Mouse (Mus musculus) midbrain, embryonic 11.5 days (tissue): ENCODE data around the gene Dnajb6. TPM values are rescaled to one million over a fixed set of nuclear protein-coding genes. Genes with fewer than 3 reads are reported as not detected.

Experiments
- ATAC-seq: fragments of 200-750 bp; cut with Nextera tagmentation; 2 replicates; pipeline ENCODE4 v1.8.0; 2017; ENCODE audit warnings: moderate TSS enrichment, moderate library complexity; ENCODE audit not compliant: low FRiP score
- DNase-seq: peaks from one replicate; pipeline ENCODE4 v3.0.0; 2015; ENCODE audit warnings: low spot score; ENCODE audit errors: missing footprints
- H3K27ac ChIP-seq: fragments of 300-500 bp; sonication (generic); 2 replicates; pipeline ENCODE4 v1.5.1; 2014; ENCODE audit warnings: low read depth, low read length
- H3K27me3 ChIP-seq: fragments of 300-500 bp; sonication (generic); 2 replicates; pipeline ENCODE4 v1.6.1; 2014; ENCODE audit warnings: mild to moderate bottlenecking, low read length, moderate library complexity, mixed read lengths; ENCODE audit not compliant: control insufficient read depth, insufficient read depth
- H3K36me3 ChIP-seq: fragments of 300-500 bp; sonication (generic); 2 replicates; pipeline ENCODE4 v1.6.1; 2014; ENCODE audit warnings: mild to moderate bottlenecking, low read length, moderate library complexity, mixed read lengths; ENCODE audit not compliant: control insufficient read depth, insufficient read depth
- H3K4me1 ChIP-seq: fragments of 300-500 bp; sonication (generic); 2 replicates; pipeline ENCODE4 v1.6.1; 2014; ENCODE audit warnings: low read length; ENCODE audit not compliant: control insufficient read depth, insufficient read depth
- H3K4me2 ChIP-seq: fragments of 300-500 bp; sonication (generic); 2 replicates; pipeline ENCODE4 v1.6.1; 2014; ENCODE audit warnings: mild to moderate bottlenecking, moderate library complexity
- H3K4me3 ChIP-seq: fragments of 300-500 bp; sonication (generic); 2 replicates; pipeline ENCODE4 v1.5.1; 2014; ENCODE audit warnings: low read depth, low read length
- H3K9ac ChIP-seq: fragments of 300-500 bp; sonication (generic); 2 replicates; pipeline ENCODE4 v1.6.1; 2014; ENCODE audit warnings: low read length
- H3K9me3 ChIP-seq: fragments of 300-500 bp; sonication (generic); 2 replicates; pipeline ENCODE4 v1.6.1; 2016; ENCODE audit warnings: low read length; ENCODE audit not compliant: control insufficient read depth
- WGBS: fragments of 180-500 bp; shearing (Covaris S2); extraction: QIAGEN DNeasy Blood & Tissue Kit; methylation state at CpG from one replicate; pipeline ENCODE4 v1.1.7; 2014; 5-methylcytosine and 5-hydroxymethylcytosine counted together
- polyA plus RNA-seq: library from polyadenylated mRNA; unstranded; fragments of >200 nt; fragmentation: Nextera tagmentation; extraction: Ambion mirVana; gene quantifications from 2 replicates; pipeline ENCODE4 v1.2.1, GENCODE M21; 2014

Dnajb6 gene
- polyA plus RNA-seq, 1 experiment from 2014 or later, result 247 TPM

DNA sequence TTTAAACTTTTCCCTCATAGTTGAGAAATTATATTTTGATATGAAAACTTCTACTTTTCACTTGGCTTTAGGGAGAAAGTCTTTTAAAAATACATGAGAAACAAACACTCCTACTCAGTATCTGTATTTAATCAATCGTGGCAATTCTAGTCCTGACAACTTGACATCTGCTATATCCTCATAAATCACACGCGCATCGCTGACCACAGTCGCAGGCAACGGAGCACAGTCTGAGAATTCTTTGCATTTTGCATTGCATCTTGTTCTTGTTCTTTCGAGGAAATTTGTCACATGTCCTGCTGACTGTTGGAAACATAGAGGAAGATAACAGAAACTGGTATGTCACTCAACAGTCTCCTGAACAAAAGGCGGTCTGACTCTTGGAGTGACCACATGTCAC, 116.9 kb downstream of the Dnajb6 start:
- Histone ChIP-seq H3K9ac (no peak overlapping the region), H3K4me3 (no peak overlapping the region), H3K27me3 (no peaks in the 10 kb centered on the region), H3K36me3 (no peaks in the 10 kb centered on the region), H3K27ac (no peak overlapping the region), H3K9me3 (no peaks in the 10 kb centered on the region), H3K4me1 (no peaks in the 10 kb centered on the region), H3K4me2 (no peak overlapping the region)
- no peak for DNase-seq
- no peak for ATAC-seq
- WGBS, result 83% methylated on average over 8 of the region's 8 CpGs

DNA sequence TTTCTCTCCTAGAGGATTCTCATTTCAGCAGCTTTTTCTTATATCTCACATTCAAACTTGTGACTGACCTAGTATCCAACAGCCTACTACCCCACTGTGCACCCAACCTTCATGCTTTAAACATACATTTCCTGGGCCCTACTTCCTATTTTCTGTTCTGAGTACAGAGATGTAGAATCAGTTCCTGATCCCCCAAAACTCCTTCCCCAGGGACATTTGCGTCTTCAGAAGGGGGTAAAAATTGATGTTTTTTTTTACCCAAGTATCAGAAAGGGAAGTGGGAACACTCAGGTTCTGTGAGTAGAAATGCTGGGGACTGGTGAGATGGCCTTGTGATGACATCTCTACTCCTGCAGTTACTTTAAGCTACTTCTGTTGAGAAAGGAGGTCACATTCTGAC, 117.5 kb downstream of the Dnajb6 start:
- WGBS, result 87% methylated on average over 1 of the region's 1 CpGs
- no peaks in the 10 kb centered on the region for H3K27me3 ChIP-seq
- no peak for ATAC-seq
- H3K36me3 ChIP-seq, result no peaks in the 10 kb centered on the region
- H3K9ac ChIP-seq, result no peak overlapping the region
- no peaks in the 10 kb centered on the region for H3K9me3 ChIP-seq
- H3K4me3 ChIP-seq, result no peak overlapping the region
- H3K4me2 ChIP-seq, result no peak overlapping the region
- DNase-seq, result no peak
- H3K4me1 ChIP-seq, result no peaks in the 10 kb centered on the region
- no peak overlapping the region for H3K27ac ChIP-seq

DNA sequence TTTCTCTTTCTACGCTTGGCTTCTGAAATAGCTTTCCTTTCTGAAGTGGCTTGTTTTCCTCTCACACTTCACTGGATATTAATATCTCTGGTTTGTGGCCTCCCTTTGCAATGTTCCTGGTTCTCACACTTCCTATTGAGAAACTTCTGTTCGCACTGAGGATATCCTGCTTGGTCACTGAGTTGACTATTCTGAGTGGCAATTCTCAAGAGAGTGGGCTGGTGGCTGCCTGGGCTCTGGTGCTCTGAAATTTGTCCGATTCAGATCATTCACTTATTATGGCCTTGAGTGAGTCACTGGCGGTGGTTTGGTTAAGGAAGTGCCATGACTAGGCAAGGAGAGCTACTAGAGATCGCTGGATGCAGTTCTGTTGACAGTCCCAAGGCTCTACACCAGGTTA, 118.9 kb downstream of the Dnajb6 start:
- Histone ChIP-seq H3K27ac (no peak overlapping the region), H3K36me3 (no peaks in the 10 kb centered on the region), H3K4me1 (no peaks in the 10 kb centered on the region), H3K4me2 (no peak overlapping the region), H3K4me3 (no peak overlapping the region), H3K9ac (no peak overlapping the region), H3K27me3 (no peaks in the 10 kb centered on the region), H3K9me3 (no peaks in the 10 kb centered on the region)
- ATAC-seq (no peak), DNase-seq (no peak)
- 87% methylated on average over 5 of the region's 5 CpGs for WGBS

DNA sequence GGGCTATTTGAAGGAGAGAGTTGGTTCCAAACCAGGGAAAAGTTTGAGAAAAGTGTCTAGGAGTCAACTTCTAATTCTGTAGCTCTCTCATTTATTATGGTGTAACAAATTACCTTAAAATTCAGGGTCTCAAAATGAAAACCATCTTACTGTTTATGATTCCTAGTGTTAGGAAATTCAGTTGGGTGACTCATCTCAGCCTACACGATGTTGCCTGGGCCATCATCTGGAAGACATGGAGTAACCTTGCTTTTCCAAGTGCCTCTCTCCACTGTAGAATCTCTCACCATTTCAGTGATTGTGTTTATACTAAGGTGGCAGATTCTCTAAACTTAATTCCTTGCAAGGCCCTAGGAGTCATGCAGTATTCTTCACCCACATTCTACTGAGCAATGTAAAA, 119.5 kb downstream of the Dnajb6 start:
- DNase-seq, result no peak
- no peak overlapping the region for H3K4me2 ChIP-seq
- no peak overlapping the region for H3K27ac ChIP-seq
- no peaks in the 10 kb centered on the region for H3K9me3 ChIP-seq
- no peaks in the 10 kb centered on the region for H3K36me3 ChIP-seq
- no peak for ATAC-seq
- no peak overlapping the region for H3K9ac ChIP-seq
- H3K4me3 ChIP-seq, result no peak overlapping the region
- no peaks in the 10 kb centered on the region for H3K27me3 ChIP-seq
- H3K4me1 ChIP-seq, result no peaks in the 10 kb centered on the region
- 89% methylated on average over 1 of the region's 1 CpGs for WGBS

DNA sequence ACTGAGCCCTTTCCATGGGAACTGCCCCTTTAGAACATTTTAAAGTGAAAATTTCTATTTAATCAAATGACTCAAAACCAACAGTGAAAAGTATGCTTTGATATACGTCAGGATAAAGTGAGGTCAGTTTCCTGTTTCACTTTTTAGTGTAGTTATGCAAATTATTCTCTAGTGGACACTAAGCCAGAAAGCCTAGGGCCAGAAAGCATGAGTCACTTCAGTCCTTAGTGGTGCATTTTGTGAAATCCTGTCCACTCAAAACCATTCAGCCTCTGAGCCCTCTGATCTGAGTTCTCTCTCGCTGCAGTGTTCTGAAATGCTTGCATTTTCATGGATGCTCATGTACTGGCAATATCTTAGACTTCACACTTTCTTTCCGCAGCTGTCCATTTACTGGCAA, 126.0 kb downstream of the Dnajb6 start:
- no peaks in the 10 kb centered on the region for H3K27me3 ChIP-seq
- no peak overlapping the region for H3K4me3 ChIP-seq
- H3K9ac ChIP-seq, result no peak overlapping the region
- H3K36me3 ChIP-seq, result no peaks in the 10 kb centered on the region
- no peaks in the 10 kb centered on the region for H3K9me3 ChIP-seq
- H3K4me2 ChIP-seq, result no peak overlapping the region
- WGBS, result 89% methylated on average over 3 of the region's 3 CpGs
- DNase-seq, result no peak
- no peak for ATAC-seq
- H3K4me1 ChIP-seq, result no peaks in the 10 kb centered on the region
- no peak overlapping the region for H3K27ac ChIP-seq

DNA sequence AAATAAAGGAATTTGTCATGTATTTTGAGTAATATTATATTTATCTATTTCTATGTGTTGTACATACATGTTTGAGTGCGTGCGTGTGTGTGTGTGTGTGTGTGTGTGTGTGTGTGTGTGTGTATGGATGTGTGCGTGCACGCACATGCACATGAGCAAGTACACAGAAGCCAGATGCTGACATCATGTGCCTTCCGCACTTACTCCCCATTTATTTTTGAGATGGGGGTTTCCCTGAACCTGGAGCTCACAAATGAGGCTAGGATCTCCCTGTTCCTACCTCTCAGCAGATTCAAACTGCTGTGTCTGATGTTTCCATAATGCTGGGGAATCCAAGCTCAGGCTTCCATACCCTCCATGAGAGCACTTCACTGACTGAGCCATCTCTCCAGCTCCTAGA, 126.9 kb downstream of the Dnajb6 start:
- H3K36me3 ChIP-seq, result no peaks in the 10 kb centered on the region
- no peak overlapping the region for H3K27ac ChIP-seq
- no peaks in the 10 kb centered on the region for H3K4me1 ChIP-seq
- WGBS, result 93% methylated on average over 5 of the region's 5 CpGs
- ATAC-seq (no peak), DNase-seq (no peak)
- no peaks in the 10 kb centered on the region for H3K27me3 ChIP-seq
- H3K9me3 ChIP-seq, result no peaks in the 10 kb centered on the region
- H3K9ac ChIP-seq, result no peak overlapping the region
- H3K4me3 ChIP-seq, result no peak overlapping the region
- H3K4me2 ChIP-seq, result no peak overlapping the region

DNA sequence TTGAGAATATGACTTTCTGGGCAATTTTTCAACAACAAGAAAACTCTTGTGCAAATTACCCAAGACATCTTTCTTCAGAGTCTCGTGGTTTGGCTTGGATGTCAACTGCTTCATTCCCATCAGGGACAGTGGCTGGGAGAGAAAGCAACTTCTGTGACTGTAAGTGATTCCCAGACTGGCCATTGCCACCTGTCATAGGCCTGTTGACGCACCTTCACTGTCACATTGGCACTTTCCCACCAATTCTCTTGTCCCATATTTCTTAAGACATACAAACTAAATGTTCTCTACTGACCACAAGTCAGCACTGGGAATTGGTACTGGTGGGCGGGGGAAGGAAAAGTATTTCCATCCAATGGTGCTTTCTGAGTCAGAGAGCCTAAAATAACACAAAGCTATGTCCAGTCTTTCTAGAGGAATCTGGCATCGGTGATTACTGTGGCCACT, 128.8 kb downstream of the Dnajb6 start:
- ATAC-seq, result no peak
- no peak for DNase-seq
- Histone ChIP-seq H3K4me3 (no peak overlapping the region), H3K27ac (no peak overlapping the region), H3K9me3 (no peaks in the 10 kb centered on the region), H3K4me1 (no peaks in the 10 kb centered on the region), H3K4me2 (no peak overlapping the region), H3K9ac (no peak overlapping the region), H3K27me3 (no peaks in the 10 kb centered on the region), H3K36me3 (no peaks in the 10 kb centered on the region)
- 87% methylated on average over 4 of the region's 4 CpGs for WGBS

DNA sequence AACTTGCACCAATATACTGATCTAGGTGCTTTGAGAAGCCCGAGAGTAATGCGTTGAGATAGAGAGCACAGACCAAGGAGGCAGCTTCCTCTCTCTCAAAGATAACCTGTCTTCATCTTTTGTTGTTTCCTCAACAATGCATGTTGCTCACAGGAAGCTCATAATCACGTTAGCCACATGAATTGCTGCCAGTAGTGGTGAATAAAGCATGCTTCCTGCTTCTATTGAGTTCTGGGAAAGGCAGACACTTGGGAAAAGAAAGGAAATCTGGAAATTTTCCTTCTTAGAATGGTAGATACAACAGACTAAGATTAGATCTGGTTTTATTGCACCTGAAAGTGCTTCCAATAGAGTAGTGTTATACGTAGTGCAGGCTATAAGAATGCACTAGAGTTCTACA, 129.5 kb downstream of the Dnajb6 start:
- H3K4me2 ChIP-seq, result no peak overlapping the region
- no peak overlapping the region for H3K9ac ChIP-seq
- DNase-seq, result no peak
- H3K4me1 ChIP-seq, result no peaks in the 10 kb centered on the region
- H3K4me3 ChIP-seq, result no peak overlapping the region
- ATAC-seq, result no peak
- no peak overlapping the region for H3K27ac ChIP-seq
- no peaks in the 10 kb centered on the region for H3K36me3 ChIP-seq
- H3K27me3 ChIP-seq, result no peaks in the 10 kb centered on the region
- WGBS, result 66% methylated on average over 4 of the region's 4 CpGs
- H3K9me3 ChIP-seq, result no peaks in the 10 kb centered on the region
